Mouse (Mus musculus) c-Kit-positive CD71-positive TER-119-positive erythroid progenitor cells, embryonic 14.5 days (primary cell): ENCODE results near the gene Pou3f1.
A peak's percentile ranks its signal among the peaks of the same experiment; 100 is the strongest.
"Not testable (repeated sequence)": the region's sequence is repeated elsewhere in the genome, so short reads cannot be mapped to it uniquely, and the experiment has no call there.

Experiments used
- DNase-seq: peaks from one replicate; pipeline ENCODE4 v3.0.0-alpha.2; 2013; ENCODE audit warnings: low spot score

The Pou3f1 gene

DNA sequence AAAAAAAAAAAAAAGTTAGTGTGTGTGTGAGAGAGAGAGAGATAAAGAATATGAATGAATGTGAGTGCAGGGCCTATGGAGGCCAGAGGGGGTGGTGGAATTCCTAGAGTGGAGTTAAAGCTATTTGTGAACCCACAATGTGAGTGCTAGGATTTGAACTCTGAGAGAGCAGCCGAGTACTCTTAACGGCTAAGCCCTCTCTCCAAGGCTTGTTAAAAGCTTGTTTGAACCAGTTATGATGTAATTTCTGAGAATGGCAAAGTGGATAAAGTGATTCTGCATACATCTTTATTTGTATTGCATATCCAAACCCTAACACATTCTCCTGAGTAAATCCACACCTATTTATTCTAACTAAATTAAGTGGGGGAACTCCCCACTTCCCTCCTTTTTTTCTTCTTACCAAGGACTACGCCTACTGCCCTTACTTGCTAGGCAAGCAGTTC lies 35.8 kb downstream of the Pou3f1 start:
- DNase-seq = no peak

DNA sequence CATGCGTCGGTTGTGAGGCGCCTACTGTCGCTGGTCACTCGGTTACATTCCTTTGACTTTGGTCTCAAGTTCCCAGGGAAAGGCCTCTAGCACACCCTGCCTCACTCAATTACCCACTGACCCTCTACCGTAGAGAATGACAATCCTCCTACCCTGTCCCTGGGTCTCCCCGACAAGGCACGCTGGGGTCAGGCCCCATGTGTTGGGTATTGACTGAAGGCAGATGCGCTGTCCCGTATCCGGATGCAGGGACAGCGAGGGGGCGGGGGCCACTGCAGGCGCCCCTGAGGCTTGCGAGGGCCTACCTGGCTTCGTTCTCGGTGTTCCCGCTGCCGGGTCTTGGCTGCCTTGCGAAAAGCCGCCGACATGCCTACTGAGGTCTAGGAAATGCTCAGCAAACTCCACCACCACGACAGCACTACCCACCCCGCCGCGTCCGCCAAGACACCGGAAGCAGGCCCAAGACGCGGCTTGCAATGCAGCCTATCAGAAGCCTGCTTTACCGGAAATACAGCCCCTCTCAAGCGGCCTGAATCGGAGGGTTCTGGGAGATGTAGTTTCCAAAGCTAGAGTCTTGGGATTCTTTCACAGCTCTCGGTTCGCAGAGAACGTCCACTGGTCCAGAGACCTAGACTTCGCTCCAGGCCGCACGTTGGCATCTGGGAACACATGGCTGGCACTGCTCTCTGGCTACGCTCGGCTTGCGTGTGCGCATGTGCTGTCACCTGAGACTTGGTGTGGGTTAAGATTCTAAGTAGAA lies 36.7 kb downstream of the Pou3f1 start, which contains the start of gene Utp11:
Utp11 (minus strand) TSS at position 466 of the 760 bp plus-strand sequence.
- peak; percentile 84 for DNase-seq

DNA sequence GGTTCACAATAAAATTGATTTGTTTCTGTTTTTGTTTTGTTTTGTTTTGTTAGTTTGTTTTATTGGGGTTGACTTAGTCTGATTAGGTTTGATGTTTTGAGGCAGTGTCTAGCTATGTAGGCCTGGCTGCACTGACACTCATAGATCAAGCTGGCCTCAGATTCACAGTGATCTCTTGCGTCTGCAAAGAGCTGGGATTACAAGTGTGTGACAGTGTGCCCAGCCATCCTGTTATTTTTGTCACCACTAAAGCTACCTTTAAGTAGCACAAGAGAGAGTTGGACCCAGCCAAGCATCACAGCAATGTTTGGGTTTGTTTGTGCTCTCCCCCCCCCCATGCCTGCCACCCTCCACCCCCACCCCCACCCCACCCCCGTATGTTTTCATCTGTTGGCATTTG lies 38.0 kb downstream of the Pou3f1 start:
- no peak for DNase-seq

- DNase-seq = no peak
Measured at GRCm38 (mm10) chr4:124695786-124696516, 39.3 kb downstream of the Pou3f1 start.

GRCm38 (mm10) chr4:124699791-124700190 lies 43.2 kb downstream of the Pou3f1 start:
- no peak for DNase-seq

- DNase-seq = no peak
Measured at GRCm38 (mm10) chr4:124700248-124700971, 43.8 kb downstream of the Pou3f1 start, which contains the start of gene Fhl3. Gene Fhl3, plus strand, starts transcription at chr4:124700701.

DNA sequence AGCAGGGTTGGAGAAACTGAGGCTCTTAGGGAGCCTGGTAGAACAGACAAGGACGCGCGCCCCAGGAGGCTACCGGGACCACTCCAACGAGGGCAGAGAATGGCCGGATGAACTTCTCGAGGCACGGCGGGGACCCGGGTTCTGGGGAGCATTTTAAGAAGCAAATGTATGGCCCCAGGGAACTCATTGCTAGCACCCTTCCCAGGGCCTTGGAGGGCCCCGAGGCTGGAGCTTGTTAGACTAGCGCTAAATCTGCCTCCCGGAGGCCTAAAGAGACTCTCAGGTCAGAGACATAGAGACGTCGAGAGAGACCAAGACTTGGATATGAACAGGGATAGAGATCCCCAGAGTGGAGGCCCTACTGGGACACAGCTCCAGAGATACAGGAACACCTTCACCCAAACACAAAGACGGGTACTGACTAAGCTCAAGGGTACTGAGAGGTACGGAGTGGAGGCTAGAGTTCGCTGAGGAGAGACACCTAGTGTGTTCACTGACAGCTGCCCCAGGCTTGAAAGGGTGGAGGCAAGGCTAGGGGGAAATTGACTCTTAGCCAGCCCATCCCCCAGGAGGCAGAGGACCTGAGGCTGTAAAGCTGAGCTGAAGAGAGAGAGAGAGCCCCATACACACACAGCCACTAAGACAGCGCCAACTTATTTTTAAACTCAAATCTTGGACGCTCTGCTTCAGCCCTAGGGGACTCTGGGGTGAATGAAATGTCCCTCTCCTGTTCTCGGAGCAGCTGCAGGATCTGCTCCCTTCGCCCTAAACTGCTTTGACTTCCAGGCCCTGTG lies 44.6 kb downstream of the Pou3f1 start:
- no peak for DNase-seq

DNA sequence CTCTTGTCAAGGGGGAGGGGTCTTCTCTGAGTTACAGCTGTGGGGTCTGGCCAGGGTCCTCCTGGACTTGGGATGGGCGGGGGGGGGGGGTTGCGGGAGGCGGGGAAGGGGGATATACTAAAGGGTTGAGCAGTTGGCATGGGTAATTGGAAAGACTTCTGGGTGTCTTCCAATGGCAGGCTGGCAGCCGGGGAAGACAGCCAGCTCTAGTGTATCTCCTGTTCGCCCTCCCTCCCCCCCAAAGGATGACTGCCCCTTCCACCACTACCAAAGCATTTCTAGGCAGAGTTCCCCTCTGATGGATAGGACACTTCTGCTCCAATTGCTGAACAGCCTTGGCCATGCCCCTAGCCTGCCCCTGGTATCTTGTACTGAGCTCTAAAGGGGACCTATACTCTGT lies 45.3 kb downstream of the Pou3f1 start:
- no peak for DNase-seq

DNA sequence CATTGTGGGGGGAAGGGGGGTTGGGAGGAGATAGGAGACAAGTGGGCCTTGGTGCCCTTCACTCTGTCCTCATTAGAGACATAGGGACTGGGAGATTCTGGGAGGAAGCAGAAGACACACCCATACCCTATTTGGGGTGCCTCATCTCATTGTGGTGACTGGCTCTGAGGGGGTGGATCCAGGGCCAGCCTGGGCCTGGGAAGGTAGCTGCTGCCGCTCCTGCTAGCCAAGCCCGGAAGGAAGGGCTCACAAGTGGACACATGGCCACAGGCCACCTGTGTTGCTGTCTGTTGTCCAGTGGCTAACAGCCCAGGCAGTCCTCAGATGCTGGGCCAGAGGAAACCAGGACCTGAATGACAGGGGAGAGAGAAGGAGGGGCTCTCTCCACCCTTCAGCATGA lies 46.8 kb downstream of the Pou3f1 start:
- no peak for DNase-seq

- DNase-seq = no peak
Measured at GRCm38 (mm10) chr4:124703881-124704796, 47.5 kb downstream of the Pou3f1 start.

DNA sequence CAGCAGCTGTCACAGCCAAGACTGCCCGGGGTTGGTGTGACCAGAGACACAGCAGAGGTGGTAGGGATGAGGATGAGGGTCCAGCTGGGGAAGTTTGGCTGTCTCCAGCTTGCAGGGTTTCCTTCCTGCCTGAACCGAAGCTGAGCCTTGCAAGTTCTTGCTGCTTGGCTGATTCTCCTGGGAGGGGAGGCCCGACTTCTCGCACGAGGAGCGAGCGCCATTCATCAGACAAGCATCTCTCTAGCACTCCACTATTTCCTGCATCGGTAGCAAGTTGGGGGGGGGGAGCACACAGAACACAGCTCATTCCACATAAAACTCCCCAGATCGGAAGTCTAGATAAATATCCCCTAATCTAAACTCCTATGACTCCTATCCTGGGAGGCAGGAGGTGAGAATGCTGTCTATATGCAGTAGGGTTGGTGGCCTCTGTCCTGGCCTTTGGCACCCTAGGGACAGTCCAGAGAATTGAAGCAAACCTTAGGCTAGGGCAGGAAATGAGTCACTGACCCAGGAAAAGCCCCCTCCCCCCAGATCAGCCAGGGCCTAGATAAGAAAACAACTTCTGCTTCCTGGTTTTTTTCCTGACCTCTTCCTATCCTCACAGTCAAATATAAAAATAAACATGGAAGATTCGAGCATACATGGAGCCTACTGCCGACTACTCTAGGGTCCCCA lies 48.3 kb downstream of the Pou3f1 start:
- no peak for DNase-seq

GRCm38 (mm10) chr4:124705661-124706269 lies 49.2 kb downstream of the Pou3f1 start:
- no peak for DNase-seq

- DNase-seq = not testable (repeated sequence)
Measured at GRCm38 (mm10) chr4:124707381-124708199, 51.0 kb downstream of the Pou3f1 start.

DNA sequence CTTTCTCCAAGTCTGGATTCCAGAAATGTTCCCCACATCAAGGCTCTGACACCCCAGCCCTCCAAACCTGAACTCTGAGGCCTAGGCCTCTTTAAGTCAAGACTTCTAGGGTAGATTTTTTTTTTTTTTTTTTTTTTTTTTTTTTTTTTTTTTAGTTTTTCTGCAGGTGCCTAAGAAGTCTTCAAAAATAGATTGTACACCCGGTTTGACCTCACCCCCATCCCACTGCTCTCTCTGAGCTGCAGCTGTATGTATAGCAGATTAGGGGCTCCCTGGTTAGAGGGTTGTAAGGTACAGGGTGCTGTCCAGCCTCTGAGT lies 51.6 kb downstream of the Pou3f1 start:
- DNase-seq = not testable (repeated sequence)

GRCm38 (mm10) chr4:124708518-124709477 lies 52.2 kb downstream of the Pou3f1 start:
- peak; percentile 70 for DNase-seq

GRCm38 (mm10) chr4:124709961-124710446 lies 53.4 kb downstream of the Pou3f1 start:
- DNase-seq = no peak
